Comparison of ENCODE assay signal across 13 mouse cellular contexts in genomic region chr15:80115866-80116794, GRCm38 (mm10). TPM values are rescaled to one million over a fixed set of nuclear protein-coding genes. Genes with fewer than 3 reads are reported as not detected.
DNase-seq lines count a peak whose midpoint lies in the region; ATAC-seq and TF ChIP-seq lines count a peak whose summit lies in the region.
"Had no signal": no experiment of that assay in that cellular context is flagged by ENCODE, and none has a peak within 500 bp of the region (broad histone marks: within the 10 kb centered on the region; RNA-seq: fewer than 3 reads in every experiment).

No protein-coding gene starts in this region.

- H3K27ac ChIP-seq in hindbrain, embryonic 13.5 days: no peak overlapping the region
- H3K27ac ChIP-seq in hindbrain, postnatal 0 days: no peak overlapping the region
- H3K27ac ChIP-seq in liver, embryonic 11.5 days (ENCODE audit: low read depth, low read length): peak overlapping the region; percentile 61
- no peak overlapping the region for H3K27ac ChIP-seq in left cerebral cortex, adult 2 months

- peak overlapping the region; percentile 7; the same call in 1 of the 2 replicates for H3K4me2 ChIP-seq in hindbrain, embryonic 13.5 days
- H3K4me2 ChIP-seq in hindbrain, postnatal 0 days (ENCODE audit: low read depth, low read length): no peak overlapping the region
- H3K4me2 ChIP-seq in liver, embryonic 11.5 days: peak overlapping the region; percentile 55

- no peak for ATAC-seq in hindbrain, embryonic 13.5 days (ENCODE audit: low FRiP score)
- ATAC-seq in hindbrain, postnatal 0 days: no peak
- peak; percentile 18 for ATAC-seq in liver, embryonic 11.5 days (replicated peaks; ENCODE audit: low FRiP score)

- H3K9ac ChIP-seq in hindbrain, embryonic 13.5 days: no peak overlapping the region
- no peak overlapping the region for H3K9ac ChIP-seq in hindbrain, postnatal 0 days (replicated peaks; ENCODE audit: low read length)
- H3K9ac ChIP-seq in liver, embryonic 11.5 days (ENCODE audit: low read depth, low read length): peak overlapping the region; percentile 16; the same call in 1 of the 2 replicates

- no peaks in the 10 kb centered on the region for H3K9me3 ChIP-seq in hindbrain, embryonic 13.5 days
- H3K9me3 ChIP-seq in hindbrain, postnatal 0 days (ENCODE audit: low read length): no peaks in the 10 kb centered on the region
- no peaks in the 10 kb centered on the region for H3K9me3 ChIP-seq in liver, embryonic 11.5 days (ENCODE audit: control insufficient read depth, low read length)

- no peak for TF ChIP-seq CTCF in hindbrain, postnatal 0 days (IDR thresholded peaks at IDR 0.05; ENCODE audit: low read depth)
- no peak for TF ChIP-seq CTCF in left cerebral cortex, adult 2 months (IDR thresholded peaks at IDR 0.05)

- intact Hi-C loops in left cerebral cortex, adult 2 months (cut with DNase I): no loop called here

- 81% methylated on average over 13 of the region's 13 CpGs for WGBS in hindbrain, embryonic 13.5 days
- WGBS in hindbrain, postnatal 0 days: 80% methylated on average over 13 of the region's 13 CpGs
- WGBS in liver, embryonic 11.5 days: 59% methylated on average over 13 of the region's 13 CpGs

- H3K36me3 ChIP-seq in hindbrain, embryonic 13.5 days: peaks cover 31% of the 10 kb centered on the region
- H3K36me3 ChIP-seq in hindbrain, postnatal 0 days (ENCODE audit: insufficient read depth, low read length): peaks cover 16% of the 10 kb centered on the region; the same call in 1 of the 2 replicates
- H3K36me3 ChIP-seq in liver, embryonic 11.5 days (ENCODE audit: control insufficient read depth, insufficient read depth, low read length): peaks cover 2% of the 10 kb centered on the region; the same call in 1 of the 2 replicates

- no peaks in the 10 kb centered on the region for H3K4me1 ChIP-seq in hindbrain, embryonic 13.5 days (replicated peaks)
- H3K4me1 ChIP-seq in hindbrain, postnatal 0 days (ENCODE audit: insufficient read depth, low read length): no peaks in the 10 kb centered on the region
- H3K4me1 ChIP-seq in liver, embryonic 11.5 days (replicated peaks; ENCODE audit: control insufficient read depth, insufficient read depth, low read length): peaks cover 26% of the 10 kb centered on the region

- DNase-seq in hindbrain, postnatal 0 days (ENCODE audit: low spot score): no peak
- DNase-seq in 416B (ENCODE audit: low read depth) (peak; percentile 92), ES-CJ7 (ENCODE audit: low read depth, low spot score) (peak; percentile 60), adipocyte (ENCODE audit: low spot score) (no peak)
- no peak for DNase-seq in liver, embryonic 11.5 days (ENCODE audit: low spot score)
- no peak for DNase-seq in left cerebral cortex, adult 2 months (ENCODE audit: extremely low spot score in 1 of 2, low spot score in 2 of 2)
- no peak for DNase-seq in urinary bladder, postnatal 4 days (ENCODE audit: low spot score in 2 of 2)
- DNase-seq: kidney, adult 11 months; lung, postnatal 10 days; right cerebral cortex, postnatal 4 days; thymus, postnatal 36 days had no signal

- H3K4me3 ChIP-seq in hindbrain, embryonic 13.5 days: no peak overlapping the region
- H3K4me3 ChIP-seq in hindbrain, postnatal 0 days (ENCODE audit: low read length): no peak overlapping the region
- peak overlapping the region; percentile 33; the same call in 1 of the 2 replicates for H3K4me3 ChIP-seq in liver, embryonic 11.5 days (ENCODE audit: low read depth, low read length)
- H3K4me3 ChIP-seq in left cerebral cortex, adult 2 months: no peak overlapping the region
- H3K4me3 ChIP-seq: erythroblast, embryonic 14.5 days had no signal

- no peaks in the 10 kb centered on the region for H3K27me3 ChIP-seq in hindbrain, embryonic 13.5 days
- H3K27me3 ChIP-seq in hindbrain, postnatal 0 days (ENCODE audit: insufficient read depth, low read length): no peaks in the 10 kb centered on the region
- H3K27me3 ChIP-seq in liver, embryonic 11.5 days (replicated peaks; ENCODE audit: control insufficient read depth, insufficient read depth, low read length): no peaks in the 10 kb centered on the region

RNA-seq across cellular contexts. Expression of gene Tab1, which starts 16.8 kb away (rescaled TPM):
- polyA plus RNA-seq in hindbrain, embryonic 13.5 days (2015; fragmentation: Nextera tagmentation; extraction: Ambion mirVana): 38.3 and 41.2 TPM in 2 replicates
- 55.0 and 58.6 TPM in 2 replicates for total RNA-seq in hindbrain, postnatal 0 days (2014; rRNA removed)
- polyA plus RNA-seq in hindbrain, postnatal 0 days (2015; fragmentation: Nextera tagmentation; extraction: Ambion mirVana): 26.5 and 27.9 TPM in 2 replicates
- 25.9 and 28.7 TPM in 2 replicates for polyA plus RNA-seq in liver, embryonic 11.5 days (2014; fragmentation: Nextera tagmentation; extraction: Ambion mirVana)
- 10 to 100 TPM; 23.7 to 26.4 TPM for total RNA-seq in left cerebral cortex, adult 2 months (2021)

RNA-seq across cellular contexts. Expression of gene Rpl3, which starts 24.5 kb away (rescaled TPM):
- 613 and 622 TPM in 2 replicates for polyA plus RNA-seq in hindbrain, embryonic 13.5 days (2015; fragmentation: Nextera tagmentation; extraction: Ambion mirVana)
- 599 and 600 TPM in 2 replicates for total RNA-seq in hindbrain, postnatal 0 days (2014; rRNA removed)
- polyA plus RNA-seq in hindbrain, postnatal 0 days (2015; fragmentation: Nextera tagmentation; extraction: Ambion mirVana): 527 and 544 TPM in 2 replicates
- 1,449 and 1,469 TPM in 2 replicates for polyA plus RNA-seq in liver, embryonic 11.5 days (2014; fragmentation: Nextera tagmentation; extraction: Ambion mirVana)
- 100 to 1,000 TPM; 439 to 468 TPM for total RNA-seq in left cerebral cortex, adult 2 months (2021)

RNA-seq across cellular contexts. Expression of gene Syngr1, which starts 25.0 kb away (rescaled TPM):
- 27.9 and 28.3 TPM in 2 replicates for polyA plus RNA-seq in hindbrain, embryonic 13.5 days (2015; fragmentation: Nextera tagmentation; extraction: Ambion mirVana)
- total RNA-seq in hindbrain, postnatal 0 days (2014; rRNA removed): 155 and 157 TPM in 2 replicates
- polyA plus RNA-seq in hindbrain, postnatal 0 days (2015; fragmentation: Nextera tagmentation; extraction: Ambion mirVana): 73.4 and 78.6 TPM in 2 replicates
- 32.2 and 38.6 TPM in 2 replicates for polyA plus RNA-seq in liver, embryonic 11.5 days (2014; fragmentation: Nextera tagmentation; extraction: Ambion mirVana)
- 100 to 1,000 TPM; 429 to 434 TPM for total RNA-seq in left cerebral cortex, adult 2 months (2021)

RNA-seq across cellular contexts. Expression of gene Mgat3, which starts 57.4 kb away (rescaled TPM):
- polyA plus RNA-seq in hindbrain, embryonic 13.5 days (2015; fragmentation: Nextera tagmentation; extraction: Ambion mirVana): 12.2 and 13.0 TPM in 2 replicates
- total RNA-seq in hindbrain, postnatal 0 days (2014; rRNA removed): 99.6 and 106 TPM in 2 replicates
- polyA plus RNA-seq in hindbrain, postnatal 0 days (2015; fragmentation: Nextera tagmentation; extraction: Ambion mirVana): 13.2 and 13.5 TPM in 2 replicates
- 2.5 and 2.7 TPM in 2 replicates for polyA plus RNA-seq in liver, embryonic 11.5 days (2014; fragmentation: Nextera tagmentation; extraction: Ambion mirVana)
- 100 to 1,000 TPM; 119 to 129 TPM for total RNA-seq in left cerebral cortex, adult 2 months (2021)
- polyA plus RNA-seq: erythroblast, embryonic 14.5 days had no signal

Comparison
In these comparisons a context has a peak if more than half of its experiments do, and no peak if none do; other contexts are left out.
1. DNase-seq: peak in 416B (single experiment) and ES-CJ7 (single experiment); none in hindbrain, postnatal 0 days (single experiment), liver, embryonic 11.5 days (single experiment), left cerebral cortex, adult 2 months (0 of 2), adipocyte (single experiment) and urinary bladder, postnatal 4 days (0 of 2).